Mouse (Mus musculus) heart, embryonic 10.5 days (tissue): ENCODE data around the gene Ltb. TPM values are rescaled to one million over a fixed set of nuclear protein-coding genes. Genes with fewer than 3 reads are reported as not detected.
A peak's percentile ranks its signal among the peaks of the same experiment; 100 is the strongest.

ENCODE experiments used
- DNase-seq: peaks from one replicate; pipeline ENCODE4 v3.0.0-alpha.2; 2017; ENCODE audit warnings: low spot score
- H3K27ac ChIP-seq: fragments of 300-500 bp; sonication (generic); 2 replicates; pipeline ENCODE4 v1.5.1; 2016; ENCODE audit warnings: mild to moderate bottlenecking
- H3K27me3 ChIP-seq: fragments of 300-500 bp; sonication (generic); 2 replicates; pipeline ENCODE4 v1.6.1; 2016; ENCODE audit warnings: mild to moderate bottlenecking; ENCODE audit not compliant: poor library complexity, insufficient read depth, severe bottlenecking
- H3K36me3 ChIP-seq: fragments of 300-500 bp; sonication (generic); 2 replicates; pipeline ENCODE4 v1.6.1; 2016; ENCODE audit warnings: mild to moderate bottlenecking, moderate library complexity
- H3K4me1 ChIP-seq: fragments of 300-500 bp; sonication (generic); 2 replicates; pipeline ENCODE4 v1.6.1; 2016; ENCODE audit warnings: mild to moderate bottlenecking
- H3K4me3 ChIP-seq: fragments of 300-500 bp; sonication (generic); 2 replicates; pipeline ENCODE4 v1.5.1; 2016; ENCODE audit warnings: mild to moderate bottlenecking, moderate library complexity
- H3K9me3 ChIP-seq: fragments of 300-500 bp; sonication (generic); 2 replicates; pipeline ENCODE4 v1.6.1; 2016; ENCODE audit warnings: mild to moderate bottlenecking, moderate library complexity
- WGBS: fragments of 180-500 bp; shearing (Covaris S2); methylation state at CpG from one replicate; pipeline ENCODE4 v1.1.7; 2016; 5-methylcytosine and 5-hydroxymethylcytosine counted together
- microRNA-seq: library from miRNA; unstranded; fragments of <30 nt; microRNA quantifications from one replicate; pipeline ENCODE4, GENCODE M21; 2017
- polyA plus RNA-seq: library from polyadenylated mRNA; unstranded; fragments of >200 nt; fragmentation: Nextera tagmentation; extraction: Ambion mirVana; gene quantifications from 2 replicates; pipeline ENCODE4 v1.2.1, GENCODE M21; 2016

The Ltb gene
- polyA plus RNA-seq, 1 experiment from 2014 or later = 0.15 TPM

DNA sequence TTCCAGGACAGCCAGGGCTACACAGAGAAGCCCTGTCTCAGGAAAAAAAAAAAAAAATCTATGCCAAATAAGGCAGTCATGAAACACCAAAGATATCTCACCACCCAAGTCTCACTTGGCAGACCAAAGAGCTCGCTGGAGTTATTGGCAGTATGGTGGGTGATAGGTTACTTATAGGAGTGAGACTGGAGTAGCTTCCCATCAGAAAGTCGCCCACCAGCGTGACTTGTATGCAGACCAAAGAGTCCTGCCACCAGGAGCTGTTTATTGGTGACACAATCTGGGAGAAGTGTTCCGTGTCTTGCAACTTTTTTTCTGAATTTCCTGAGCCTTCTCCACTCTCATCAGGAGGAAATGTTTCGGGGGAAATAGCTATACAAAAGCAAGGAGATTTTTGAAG lies 45.5 kb downstream of the Ltb start:
- DNase-seq = no peak
- Histone ChIP-seq H3K4me3 (no peak overlapping the region), H3K36me3 (peaks cover 18% of the 10 kb centered on the region), H3K9me3 (no peaks in the 10 kb centered on the region), H3K27me3 (no peaks in the 10 kb centered on the region), H3K4me1 (peaks cover 41% of the 10 kb centered on the region), H3K27ac (peak overlapping the region; percentile 100; the same call in 1 of the 2 replicates)
- 81% methylated on average over 5 of the region's 5 CpGs for WGBS

DNA sequence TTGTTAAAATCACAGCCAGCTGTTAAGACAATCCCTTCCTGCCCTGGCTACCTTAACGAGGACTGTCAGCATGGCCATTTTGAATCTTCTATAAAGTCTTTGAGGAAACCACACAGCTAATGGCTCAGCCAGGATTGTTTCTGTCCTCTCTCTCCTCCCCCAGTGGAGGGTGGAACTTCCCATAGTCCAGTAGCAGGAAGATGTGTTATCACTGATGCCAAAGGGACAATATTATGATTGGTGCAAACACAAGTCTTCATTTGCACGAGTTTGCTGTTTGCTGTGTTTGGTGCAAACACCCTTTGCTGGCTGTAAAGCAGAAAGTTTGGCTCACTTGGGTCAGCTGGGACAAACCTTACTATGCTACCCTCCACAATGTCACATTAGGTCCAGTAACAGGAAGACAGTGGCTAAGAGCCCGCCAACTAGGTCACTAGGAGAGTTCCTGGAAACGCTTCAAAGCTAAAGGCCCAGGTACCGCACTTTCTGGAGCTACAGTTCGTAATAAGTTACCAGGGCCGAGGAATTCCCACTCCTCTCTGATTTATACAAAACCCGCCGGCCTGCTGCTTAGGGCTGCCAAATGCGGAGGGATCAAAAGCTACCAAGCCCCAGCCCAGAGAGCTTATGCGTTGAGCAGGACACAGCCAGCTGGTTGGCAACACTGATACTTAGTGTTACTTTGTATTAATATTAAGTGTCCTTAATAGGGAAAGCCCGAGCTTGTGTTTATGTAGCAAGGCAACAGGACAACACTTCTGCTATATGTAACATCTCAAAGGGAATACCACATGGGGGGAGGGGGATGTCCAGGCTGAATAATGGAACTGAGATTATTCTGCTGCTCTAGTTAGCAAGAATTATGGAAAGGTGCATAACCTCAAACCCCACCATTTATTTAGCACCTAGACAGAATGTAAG lies 46.4 kb downstream of the Ltb start:
- Histone ChIP-seq H3K27me3 (no peaks in the 10 kb centered on the region), H3K9me3 (no peaks in the 10 kb centered on the region), H3K36me3 (peaks cover 28% of the 10 kb centered on the region), H3K27ac (peak overlapping the region; percentile 100), H3K4me3 (peak overlapping the region; percentile 76), H3K4me1 (peaks cover 46% of the 10 kb centered on the region)
- 31% methylated on average over 12 of the region's 12 CpGs for WGBS
- no peak for DNase-seq

- Histone ChIP-seq H3K36me3 (peaks cover 36% of the 10 kb centered on the region), H3K27ac (peak within 1 kb of the TSS; percentile 100), H3K4me3 (peak within 1 kb of the TSS; percentile 76), H3K4me1 (peaks cover 50% of the 10 kb centered on the region), H3K27me3 (no peaks in the 10 kb centered on the region), H3K9me3 (no peaks in the 10 kb centered on the region)
- under 1% methylated on average over 69 of the region's 69 CpGs for WGBS
- DNase-seq = peak; percentile 98
Observed at GRCm38 (mm10) chr17:35241305-35242014, 47.2 kb downstream of the Ltb start, which contains the start of gene Ddx39b. Gene Ddx39b, plus strand, starts transcription at chr17:35241746.

DNA sequence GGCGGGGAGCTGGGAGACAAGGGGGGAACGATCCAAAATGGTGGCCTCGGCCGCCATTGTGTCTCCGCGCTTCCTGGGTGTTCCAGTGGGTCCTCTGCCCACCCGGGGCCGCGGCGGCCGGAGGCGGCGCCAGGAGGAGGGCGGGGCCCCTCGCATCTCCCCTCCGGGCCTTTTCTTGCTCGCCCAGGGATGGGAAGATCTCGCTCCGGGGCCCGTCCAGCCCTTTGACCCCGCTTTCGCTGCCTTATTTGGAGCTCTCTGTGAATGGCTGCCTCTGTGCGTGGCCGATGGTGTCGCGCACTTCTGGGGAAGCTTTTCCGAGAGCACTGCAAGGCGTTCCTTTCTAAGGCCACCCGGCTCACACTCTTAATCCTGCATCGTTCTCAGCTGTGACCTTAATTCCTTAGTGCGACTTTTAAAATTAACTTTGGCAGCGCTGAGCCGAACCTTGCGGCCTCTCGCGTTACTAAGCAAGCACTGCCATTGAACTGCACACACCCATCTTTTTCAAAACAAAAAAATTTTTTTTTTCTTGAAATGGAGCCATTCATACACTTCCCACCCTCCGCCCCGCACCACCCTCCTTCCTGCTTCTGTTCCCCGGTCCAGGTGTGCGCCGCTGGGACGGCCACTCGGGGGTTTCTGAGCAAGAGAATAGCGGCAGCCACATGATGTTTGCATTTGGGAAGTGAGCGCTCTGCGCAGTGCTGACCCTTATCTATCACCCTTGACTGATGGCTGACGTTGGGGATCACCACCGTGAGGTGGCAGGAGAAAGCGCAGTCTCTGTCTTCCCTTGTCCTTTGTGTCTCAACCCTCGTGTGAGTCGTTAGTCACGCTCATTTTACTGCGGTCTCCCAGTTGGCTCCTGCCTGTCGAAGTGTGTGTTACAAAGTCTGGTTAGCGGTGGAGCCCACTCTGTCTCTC lies 48.0 kb downstream of the Ltb start:
- peak; percentile 91 for DNase-seq
- peak overlapping the region; percentile 100 for H3K27ac ChIP-seq
- peak overlapping the region; percentile 76 for H3K4me3 ChIP-seq
- peaks cover 48% of the 10 kb centered on the region for H3K4me1 ChIP-seq
- WGBS = under 1% methylated on average over 55 of the region's 55 CpGs
- H3K27me3 ChIP-seq = no peaks in the 10 kb centered on the region
- H3K9me3 ChIP-seq = no peaks in the 10 kb centered on the region
- peaks cover 44% of the 10 kb centered on the region for H3K36me3 ChIP-seq

GRCm38 (mm10) chr17:35243086-35243485 lies 48.8 kb downstream of the Ltb start:
- Histone ChIP-seq H3K36me3 (peaks cover 51% of the 10 kb centered on the region), H3K4me1 (peaks cover 48% of the 10 kb centered on the region), H3K4me3 (peak overlapping the region; percentile 76), H3K9me3 (no peaks in the 10 kb centered on the region), H3K27ac (peak overlapping the region; percentile 100), H3K27me3 (no peaks in the 10 kb centered on the region)
- WGBS = 22% methylated on average over 16 of the region's 16 CpGs
- DNase-seq = no peak

- peaks cover 70% of the 10 kb centered on the region for H3K36me3 ChIP-seq
- no peak overlapping the region for H3K27ac ChIP-seq
- H3K9me3 ChIP-seq = no peaks in the 10 kb centered on the region
- H3K4me3 ChIP-seq = peak overlapping the region; percentile 76; the same call in 1 of the 2 replicates
- H3K27me3 ChIP-seq = no peaks in the 10 kb centered on the region
- WGBS = 81% methylated on average over 2 of the region's 2 CpGs
- peaks cover 45% of the 10 kb centered on the region for H3K4me1 ChIP-seq
- DNase-seq = no peak
Observed at GRCm38 (mm10) chr17:35244999-35245398, 50.8 kb downstream of the Ltb start.

Small RNAs within 50 kb of the gene (microRNA-seq; reads per million reads assigned to microRNA genes)
- not detected for gene Mir6973a
- not detected for gene Mir6974
- 2.3 reads per million for gene Mir6975

Other genes with a start within 250 kb of the Ltb start
- gene Hspa1b, start 235.2 kb upstream of the Ltb start, polyA plus RNA-seq = 0.20 TPM in 1 of 2 replicates, not detected in the other
- gene Gm20481, start 224.5 kb upstream of the Ltb start, polyA plus RNA-seq = 0.52 TPM in 1 of 2 replicates, not detected in the other
- 1.8 and 2.4 TPM in 2 replicates for gene Hspa1a, start 222.3 kb upstream of the Ltb start, polyA plus RNA-seq
- 1.6 and 1.7 TPM in 2 replicates for gene Hspa1l, start 221.7 kb upstream of the Ltb start, polyA plus RNA-seq
- 197 and 247 TPM in 2 replicates for gene Lsm2, start 212.6 kb upstream of the Ltb start, polyA plus RNA-seq
- gene Vars, start 193.5 kb upstream of the Ltb start, polyA plus RNA-seq = 112 and 166 TPM in 2 replicates
- 0.26 and 0.34 TPM in 2 replicates for gene Vwa7, start 177.9 kb upstream of the Ltb start, polyA plus RNA-seq
- 3.3 and 4.0 TPM in 2 replicates for gene Sapcd1, start 166.4 kb upstream of the Ltb start, polyA plus RNA-seq
- gene Msh5, start 147.7 kb upstream of the Ltb start, polyA plus RNA-seq = 3.9 and 5.4 TPM in 2 replicates
- 374 and 380 TPM in 2 replicates for gene Clic1, start 144.5 kb upstream of the Ltb start, polyA plus RNA-seq
- 192 and 290 TPM in 2 replicates for gene Ddah2, start 135.4 kb upstream of the Ltb start, polyA plus RNA-seq
- gene Ly6g6c, start 129.1 kb upstream of the Ltb start, polyA plus RNA-seq = not detected in 2 replicates
- gene Mpig6b, start 128.3 kb upstream of the Ltb start, polyA plus RNA-seq = 0.63 and 1.0 TPM in 2 replicates
- 0.18 and 0.39 TPM in 2 replicates for gene Ly6g6e, start 117.5 kb upstream of the Ltb start, polyA plus RNA-seq
- 2.5 and 2.6 TPM in 2 replicates for gene Ly6g6d, start 116.4 kb upstream of the Ltb start, polyA plus RNA-seq
- gene Ly6g6f, start 108.8 kb upstream of the Ltb start, polyA plus RNA-seq = 0.91 and 1.0 TPM in 2 replicates
- gene Abhd16a, start 105.2 kb upstream of the Ltb start, polyA plus RNA-seq = 66.7 and 69.8 TPM in 2 replicates
- gene Ly6g5c, start 86.2 kb upstream of the Ltb start, polyA plus RNA-seq = not detected in 2 replicates
- 0.73 and 0.99 TPM in 2 replicates for gene Ly6g5b, start 79.0 kb upstream of the Ltb start, polyA plus RNA-seq
- 17.1 and 24.5 TPM in 2 replicates for gene Gpank1, start 73.0 kb upstream of the Ltb start, polyA plus RNA-seq
- 220 and 246 TPM in 2 replicates for gene Csnk2b, start 72.4 kb upstream of the Ltb start, polyA plus RNA-seq
- 7.4 and 11.5 TPM in 2 replicates for gene D17H6S53E, start 68.1 kb upstream of the Ltb start, polyA plus RNA-seq
- gene Apom, start 62.4 kb upstream of the Ltb start, polyA plus RNA-seq = 3.0 and 72.5 TPM in 2 replicates
- 51.4 and 65.5 TPM in 2 replicates for gene Bag6, start 59.3 kb upstream of the Ltb start, polyA plus RNA-seq
- gene Prrc2a, start 29.5 kb upstream of the Ltb start, polyA plus RNA-seq = 137 and 161 TPM in 2 replicates
- 0.85 and 2.1 TPM in 2 replicates for gene Aif1, start 18.4 kb upstream of the Ltb start, polyA plus RNA-seq
- 1.5 and 2.2 TPM in 2 replicates for gene Lst1, start 6.0 kb upstream of the Ltb start, polyA plus RNA-seq
- gene Tnf, start 7.6 kb downstream of the Ltb start, polyA plus RNA-seq = 0.15 TPM in 1 of 2 replicates, not detected in the other
- not detected in 2 replicates for gene Lta, start 10.9 kb downstream of the Ltb start, polyA plus RNA-seq
- gene Gm16181, start 26.4 kb downstream of the Ltb start, polyA plus RNA-seq = 0.30 TPM in 1 of 2 replicates, not detected in the other
- 6.5 and 10.1 TPM in 2 replicates for gene Atp6v1g2, start 39.2 kb downstream of the Ltb start, polyA plus RNA-seq
- 8.4 and 10.4 TPM in 2 replicates for gene Nfkbil1, start 41.4 kb downstream of the Ltb start, polyA plus RNA-seq
- gene Ddx39b, start 47.3 kb downstream of the Ltb start, polyA plus RNA-seq = 367 and 489 TPM in 2 replicates
- 22.5 and 25.0 TPM in 2 replicates for gene H2-D1, start 68.3 kb downstream of the Ltb start, polyA plus RNA-seq
- 0.80 and 1.2 TPM in 2 replicates for gene H2-Q1, start 126.0 kb downstream of the Ltb start, polyA plus RNA-seq
- gene H2-Q2, start 147.8 kb downstream of the Ltb start, polyA plus RNA-seq = 11.2 and 15.9 TPM in 2 replicates
- gene H2-Q4, start 185.2 kb downstream of the Ltb start, polyA plus RNA-seq = 1.8 and 2.1 TPM in 2 replicates
- 0.17 and 4.9 TPM in 2 replicates for gene H2-Q6, start 230.4 kb downstream of the Ltb start, polyA plus RNA-seq
- 2.2 and 12.2 TPM in 2 replicates for gene H2-Q7, start 244.7 kb downstream of the Ltb start, polyA plus RNA-seq